Comparison of ENCODE assay signal across 8 mouse cellular contexts in genomic region chr9:60306241-60306640, GRCm38 (mm10).
DNase-seq lines count a peak whose midpoint lies in the region; ATAC-seq and TF ChIP-seq lines count a peak whose summit lies in the region.
"Had no signal": no experiment of that assay in that cellular context is flagged by ENCODE, and none has a peak within 500 bp of the region (broad histone marks: within the 10 kb centered on the region; RNA-seq: fewer than 3 reads in every experiment).

No protein-coding gene starts in this region.

- H3K9me3 ChIP-seq in midbrain, postnatal 0 days (ENCODE audit: low read length) = no peaks in the 10 kb centered on the region
- H3K9me3 ChIP-seq in midbrain, embryonic 13.5 days = no peaks in the 10 kb centered on the region
- no peaks in the 10 kb centered on the region for H3K9me3 ChIP-seq in stomach, embryonic 16.5 days (replicated peaks; ENCODE audit: control insufficient read depth, low read length)

- WGBS in midbrain, postnatal 0 days = 80% methylated on average over 4 of the region's 4 CpGs
- WGBS in midbrain, embryonic 13.5 days = 79% methylated on average over 4 of the region's 4 CpGs
- WGBS in stomach, embryonic 16.5 days = 55% methylated on average over 4 of the region's 4 CpGs
- WGBS in thymus, adult 2 months = 89% methylated on average over 4 of the region's 4 CpGs

- H3K27ac ChIP-seq in midbrain, postnatal 0 days (ENCODE audit: low read depth, low read length) = no peak overlapping the region
- H3K27ac ChIP-seq in midbrain, embryonic 13.5 days = no peak overlapping the region
- 0 out of 2 replicates have a peak overlapping the region, but pooled peaks have one; percentile 35 for H3K27ac ChIP-seq in stomach, embryonic 16.5 days (ENCODE audit: low read length)
- H3K27ac ChIP-seq in thymus, adult 2 months (ENCODE audit: control insufficient read depth, insufficient read depth, low read length) = no peak overlapping the region

- H3K4me2 ChIP-seq in midbrain, postnatal 0 days (ENCODE audit: low read depth, low read length, poor library complexity, severe bottlenecking) = no peak overlapping the region
- H3K4me2 ChIP-seq in midbrain, embryonic 13.5 days (replicated peaks) = no peak overlapping the region
- H3K4me2 ChIP-seq in stomach, embryonic 16.5 days (ENCODE audit: low read depth, low read length) = no peak overlapping the region

- no peak for TF ChIP-seq CTCF in midbrain, postnatal 0 days (IDR thresholded peaks at IDR 0.05)
- TF ChIP-seq CTCF in thymus, adult 2 months (IDR thresholded peaks at IDR 0.05; ENCODE audit: borderline replicate concordance, control insufficient read depth, extremely low read depth, insufficient read depth, low read length, poor library complexity) = no peak

- no peaks in the 10 kb centered on the region for H3K4me1 ChIP-seq in midbrain, postnatal 0 days (ENCODE audit: insufficient read depth, low read length)
- H3K4me1 ChIP-seq in midbrain, embryonic 13.5 days (replicated peaks) = peaks cover 15% of the 10 kb centered on the region
- H3K4me1 ChIP-seq in stomach, embryonic 16.5 days (ENCODE audit: control insufficient read depth, insufficient read depth, low read length) = peaks cover 21% of the 10 kb centered on the region
- no peaks in the 10 kb centered on the region for H3K4me1 ChIP-seq in thymus, adult 2 months (replicated peaks; ENCODE audit: control insufficient read depth, insufficient read depth, low read length)

- peak; percentile 42 for DNase-seq in midbrain, postnatal 0 days (ENCODE audit: low spot score)
- peak; percentile 78 to 80 for DNase-seq in cerebellum, postnatal 25 days
- DNase-seq in kidney, adult 9 months = peak; percentile 57
- no peak for DNase-seq in thymus, adult 2 months
- no peak for DNase-seq in layer of hippocampus, adult 18-20 months (ENCODE audit: low spot score in 2 of 2)
- DNase-seq: liver, postnatal 0 days had no signal

- TF ChIP-seq POLR2A in thymus, adult 2 months (IDR thresholded peaks at IDR 0.05; ENCODE audit: control insufficient read depth, extremely low read depth, insufficient read depth, low read length, poor library complexity) = no peak

- no peaks in the 10 kb centered on the region for H3K27me3 ChIP-seq in midbrain, postnatal 0 days (ENCODE audit: insufficient read depth, low read length)
- H3K27me3 ChIP-seq in midbrain, embryonic 13.5 days = no peaks in the 10 kb centered on the region; the same call in 1 of the 2 replicates
- no peaks in the 10 kb centered on the region for H3K27me3 ChIP-seq in stomach, embryonic 16.5 days (ENCODE audit: control insufficient read depth, insufficient read depth, low read length)
- H3K27me3 ChIP-seq in thymus, adult 2 months (ENCODE audit: control insufficient read depth, insufficient read depth, low read length) = no peaks in the 10 kb centered on the region

- no peak for ATAC-seq in midbrain, postnatal 0 days (ENCODE audit: low FRiP score)
- ATAC-seq in midbrain, embryonic 13.5 days = no peak
- peak; percentile 54 for ATAC-seq in stomach, embryonic 16.5 days (ENCODE audit: insufficient read depth, low FRiP score)
- ATAC-seq: liver, postnatal 0 days had no signal

- H3K9ac ChIP-seq in midbrain, postnatal 0 days (replicated peaks; ENCODE audit: low read length, poor library complexity, severe bottlenecking) = no peak overlapping the region
- no peak overlapping the region for H3K9ac ChIP-seq in midbrain, embryonic 13.5 days (replicated peaks)
- H3K9ac ChIP-seq in stomach, embryonic 16.5 days (ENCODE audit: low read length) = peak overlapping the region; percentile 23; the same call in 1 of the 2 replicates
- H3K9ac ChIP-seq: liver, postnatal 0 days had no signal

- no peaks in the 10 kb centered on the region for H3K36me3 ChIP-seq in midbrain, postnatal 0 days (ENCODE audit: insufficient read depth, low read length)
- H3K36me3 ChIP-seq in midbrain, embryonic 13.5 days = no peaks in the 10 kb centered on the region
- H3K36me3 ChIP-seq in stomach, embryonic 16.5 days (ENCODE audit: control insufficient read depth, insufficient read depth, low read length) = no peaks in the 10 kb centered on the region
- H3K36me3 ChIP-seq in thymus, adult 2 months (ENCODE audit: control insufficient read depth, insufficient read depth, low read length) = no peaks in the 10 kb centered on the region

- no peak overlapping the region for H3K4me3 ChIP-seq in midbrain, postnatal 0 days (ENCODE audit: low read depth, low read length)
- no peak overlapping the region for H3K4me3 ChIP-seq in midbrain, embryonic 13.5 days (replicated peaks)
- H3K4me3 ChIP-seq in stomach, embryonic 16.5 days (replicated peaks; ENCODE audit: low read length) = no peak overlapping the region
- no peak overlapping the region for H3K4me3 ChIP-seq in thymus, adult 2 months (ENCODE audit: control insufficient read depth, insufficient read depth, low read length)

Comparison
In these comparisons a context has a peak if more than half of its experiments do, and no peak if none do; other contexts are left out.
1. DNase-seq: peak in midbrain, postnatal 0 days (single experiment), cerebellum, postnatal 25 days (2 of 2) and kidney, adult 9 months (single experiment); none in thymus, adult 2 months (single experiment) and layer of hippocampus, adult 18-20 months (0 of 2).